Mouse (Mus musculus): ENCODE measurements around the gene Kcnk3.

Kcnk3 gene

GRCm38 (mm10) chr5:30638041-30638440, 50.1 kb downstream of the Kcnk3 start:
- DNase-seq (ENCODE audit: low spot score in 2 of 2) = peak; percentile 67 to 82

- DNase-seq (ENCODE audit: low spot score in 2 of 2) = no peak
Observed at GRCm38 (mm10) chr5:30643477-30644179, 55.7 kb downstream of the Kcnk3 start.

GRCm38 (mm10) chr5:30646036-30646435, 58.1 kb downstream of the Kcnk3 start:
- DNase-seq (ENCODE audit: low spot score in 2 of 2) = no peak

- no peak for DNase-seq (ENCODE audit: low spot score in 2 of 2)
Observed at GRCm38 (mm10) chr5:30647396-30647795, 59.4 kb downstream of the Kcnk3 start.

GRCm38 (mm10) chr5:30647815-30648560, 60.0 kb downstream of the Kcnk3 start, which contains the start of gene Slc35f6:
Gene Slc35f6, plus strand, starts transcription at chr5:30647933.
- peak; percentile 93 to 95 for DNase-seq (ENCODE audit: low spot score in 2 of 2)

GRCm38 (mm10) chr5:30649558-30649957, 61.6 kb downstream of the Kcnk3 start:
- DNase-seq (ENCODE audit: low spot score in 2 of 2) = peak in 1 of 2 experiments; percentile 23

- peak in 1 of 2 experiments; percentile 29 for DNase-seq (ENCODE audit: low spot score in 2 of 2)
Observed at GRCm38 (mm10) chr5:30650756-30651155, 62.8 kb downstream of the Kcnk3 start.

GRCm38 (mm10) chr5:30651554-30651953, 63.6 kb downstream of the Kcnk3 start:
- DNase-seq (ENCODE audit: low spot score in 2 of 2) = peak in 1 of 2 experiments; percentile 48

GRCm38 (mm10) chr5:30653246-30653645, 65.3 kb downstream of the Kcnk3 start:
- DNase-seq (ENCODE audit: low spot score in 2 of 2) = peak; percentile 79 to 85

- no peak for DNase-seq (ENCODE audit: low spot score in 2 of 2)
Observed at GRCm38 (mm10) chr5:30655042-30655441, 67.1 kb downstream of the Kcnk3 start.

GRCm38 (mm10) chr5:30655526-30656195, 67.7 kb downstream of the Kcnk3 start:
- DNase-seq (ENCODE audit: low spot score in 2 of 2) = no peak

- no peak for DNase-seq (ENCODE audit: low spot score in 2 of 2)
Observed at GRCm38 (mm10) chr5:30659042-30659441, 71.1 kb downstream of the Kcnk3 start.

- no peak for DNase-seq (ENCODE audit: low spot score in 2 of 2)
Observed at GRCm38 (mm10) chr5:30660278-30660677, 72.3 kb downstream of the Kcnk3 start.

- no peak for DNase-seq (ENCODE audit: low spot score in 2 of 2)
Observed at GRCm38 (mm10) chr5:30660813-30661212, 72.8 kb downstream of the Kcnk3 start.

GRCm38 (mm10) chr5:30665360-30665759, 77.4 kb downstream of the Kcnk3 start:
- DNase-seq (ENCODE audit: low spot score in 2 of 2) = no peak

- no peak for DNase-seq (ENCODE audit: low spot score in 2 of 2)
Observed at GRCm38 (mm10) chr5:30665968-30666367, 78.0 kb downstream of the Kcnk3 start.

- DNase-seq (ENCODE audit: low spot score in 2 of 2) = peak; percentile 80 to 87
Observed at GRCm38 (mm10) chr5:30666391-30667195, 78.6 kb downstream of the Kcnk3 start, which contains the start of gene Cenpa. Gene Cenpa, plus strand, starts transcription at chr5:30666777.

GRCm38 (mm10) chr5:30667215-30667614, 79.2 kb downstream of the Kcnk3 start:
- no peak for DNase-seq (ENCODE audit: low spot score in 2 of 2)

GRCm38 (mm10) chr5:30667686-30668085, 79.7 kb downstream of the Kcnk3 start:
- DNase-seq (ENCODE audit: low spot score in 2 of 2) = no peak

GRCm38 (mm10) chr5:30668637-30669495, 80.9 kb downstream of the Kcnk3 start:
- no peak for DNase-seq (ENCODE audit: low spot score in 2 of 2)

- DNase-seq (ENCODE audit: low spot score in 2 of 2) = no peak
Observed at GRCm38 (mm10) chr5:30669496-30669830, 81.5 kb downstream of the Kcnk3 start.
